Mouse (Mus musculus) ES-E14 (cell line): Measurements from ENCODE around the gene Acvr1. TPM values are rescaled to one million over a fixed set of nuclear protein-coding genes. Genes with fewer than 3 reads are reported as not detected.

Experiments
- DNase-seq: peaks from one replicate; pipeline ENCODE4 v3.0.0-alpha.2; 2013; ENCODE audit warnings: low read depth, low spot score
- H3K27ac ChIP-seq: 2 replicates; pipeline ENCODE4 v1.5.1; 2012; ENCODE audit warnings: low read depth, mild to moderate bottlenecking, low read length, moderate library complexity, mixed read lengths; ENCODE audit not compliant: poor library complexity, insufficient read depth, severe bottlenecking
- H3K36me3 ChIP-seq: 2 replicates; pipeline ENCODE4 v1.6.1; 2012; ENCODE audit warnings: mild to moderate bottlenecking, low read length, moderate library complexity, mixed read lengths; ENCODE audit not compliant: control insufficient read depth, poor library complexity, insufficient read depth, severe bottlenecking
- H3K4me1 ChIP-seq, 2 experiments: fragments of 150-350 bp in 1 of 2; sonication (generic) in 1 of 2; 2 replicates each; pipeline ENCODE4 v1.6.1; 2012; ENCODE audit warnings: low read length in 2 of 2, mild to moderate bottlenecking in 1 of 2, mixed read lengths in 1 of 2; ENCODE audit not compliant: control insufficient read depth in 2 of 2, insufficient read depth in 2 of 2, poor library complexity in 1 of 2
- H3K4me3 ChIP-seq, 2 experiments: fragments of 150-350 bp in 1 of 2; sonication (generic) in 1 of 2; 2 replicates each; pipeline ENCODE4 v1.5.1; 2012; ENCODE audit warnings: low read length in 2 of 2, low read depth in 1 of 2, mild to moderate bottlenecking in 1 of 2, mixed read lengths in 1 of 2; ENCODE audit not compliant: insufficient read depth in 1 of 2, poor library complexity in 1 of 2, severe bottlenecking in 1 of 2
- H3K9ac ChIP-seq: 2 replicates; pipeline ENCODE4 v1.6.1; 2012; ENCODE audit warnings: low read depth, mild to moderate bottlenecking, low read length, mixed read lengths; ENCODE audit not compliant: poor library complexity, insufficient read depth, severe bottlenecking
- H3K9me3 ChIP-seq: fragments of 150-350 bp; sonication (generic); 2 replicates; pipeline ENCODE4 v1.6.1; 2012; ENCODE audit warnings: low read depth, mild to moderate bottlenecking, low read length; ENCODE audit not compliant: control insufficient read depth, insufficient read depth
- CHD2 ChIP-seq: IDR thresholded peaks from 2 replicates; pipeline ENCODE4 v1.6.1; 2014; ENCODE audit warnings: mild to moderate bottlenecking, low read depth, low read length, inconsistent platforms
- HCFC1 ChIP-seq: IDR thresholded peaks from 2 replicates; pipeline ENCODE4 v1.6.1; 2012; ENCODE audit warnings: low read length, inconsistent platforms, borderline replicate concordance; ENCODE audit not compliant: insufficient read depth
- MAFK ChIP-seq: IDR thresholded peaks from 2 replicates; pipeline ENCODE4 v1.6.1; 2014; ENCODE audit warnings: mild to moderate bottlenecking, low read depth, low read length, inconsistent platforms; ENCODE audit not compliant: insufficient read depth
- ZC3H11A ChIP-seq: IDR thresholded peaks from 2 replicates; pipeline ENCODE4 v1.6.1; 2012; ENCODE audit warnings: low read depth, mild to moderate bottlenecking, inconsistent platforms, low read length, borderline replicate concordance
- ZNF384 ChIP-seq: IDR thresholded peaks from 2 replicates; pipeline ENCODE4 v1.6.1; 2012; ENCODE audit warnings: low read depth, low read length, inconsistent platforms
- in situ Hi-C, 2 experiments: fragments of 600-800 bp; cut with MboI; formaldehyde crosslinking; loops; one replicate each; pipeline ENCODE4 v1.15.1; 2025; ENCODE audit warnings: low sequenced_read_pairs in 2 of 2, inconsistent platforms in 1 of 2; ENCODE audit not compliant: unreplicated experiment in 2 of 2
- total RNA-seq: library from RNA; depleted of rRNA; stranded (reverse); fragments of 300-350 nt; gene quantifications from 2 replicates; pipeline ENCODE4 v1.2.3, GENCODE M21; 2012

Acvr1 gene
- total RNA-seq, 1 experiment = 6.6 TPM

- TF ChIP-seq ZC3H11A (no peak), CHD2 (no peak), ZNF384 (no peak), HCFC1 (no peak), MAFK (no peak)
- H3K27ac ChIP-seq = no peak overlapping the region
- H3K9ac ChIP-seq = no peak overlapping the region
- H3K9me3 ChIP-seq = no peaks in the 10 kb centered on the region
- no peaks in the 10 kb centered on the region; the same call in 1 of the 2 replicates for H3K36me3 ChIP-seq
- no peak overlapping the region for H3K4me3 ChIP-seq
- in situ Hi-C loops = no loop called here
- DNase-seq = no peak
- H3K4me1 ChIP-seq = peaks cover 0 to 16% of the 10 kb centered on the region in 2 experiments; a peak in 2 of 4 replicates
These were observed 34.6 kb downstream of the Acvr1 start for GRCm38 (mm10) chr2:58532260-58532850.

GRCm38 (mm10) chr2:58530521-58530920 lies 36.4 kb downstream of the Acvr1 start:
- Histone ChIP-seq H3K4me1 (peaks cover 0 to 15% of the 10 kb centered on the region in 2 experiments; a peak in 2 of 4 replicates), H3K9ac (no peak overlapping the region), H3K36me3 (no peaks in the 10 kb centered on the region; the same call in 1 of the 2 replicates), H3K9me3 (no peaks in the 10 kb centered on the region), H3K4me3 (no peak overlapping the region), H3K27ac (no peak overlapping the region)
- in situ Hi-C loops = no loop called here
- no peak for DNase-seq
- TF ChIP-seq ZC3H11A = no peak
- no peak for TF ChIP-seq ZNF384
- no peak for TF ChIP-seq CHD2
- no peak for TF ChIP-seq HCFC1
- no peak for TF ChIP-seq MAFK

- Histone ChIP-seq H3K4me3 (no peak overlapping the region), H3K4me1 (peaks cover 0 to 15% of the 10 kb centered on the region in 2 experiments; a peak in 2 of 4 replicates), H3K9me3 (no peaks in the 10 kb centered on the region), H3K36me3 (no peaks in the 10 kb centered on the region), H3K9ac (no peak overlapping the region), H3K27ac (no peak overlapping the region)
- no peak for TF ChIP-seq ZNF384
- TF ChIP-seq MAFK = peak; percentile 64; the same call in 1 of the 2 replicates
- DNase-seq = no peak
- in situ Hi-C loops = no loop called here
These were observed 37.0 kb downstream of the Acvr1 start for GRCm38 (mm10) chr2:58529860-58530440.

DNA sequence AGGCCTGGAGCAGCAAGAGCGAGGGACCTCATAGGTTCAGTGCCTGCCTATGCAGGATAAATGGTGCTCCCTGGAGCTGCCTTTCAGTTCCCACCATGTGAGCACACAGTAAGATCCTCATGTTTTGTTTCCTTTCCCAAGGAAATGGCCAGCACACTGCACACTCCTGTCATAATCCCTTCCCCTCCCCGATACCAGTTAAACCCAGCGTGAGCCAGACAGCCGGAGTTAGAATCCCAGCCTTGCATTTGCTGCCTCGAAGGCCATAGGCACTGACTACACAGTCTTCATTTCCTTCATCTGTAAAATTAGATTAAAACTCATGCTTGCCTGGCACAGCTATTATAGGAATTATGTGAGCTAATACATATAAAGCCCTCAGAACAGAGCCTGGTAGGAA lies 37.6 kb downstream of the Acvr1 start:
- H3K27ac ChIP-seq = no peak overlapping the region
- no peak for DNase-seq
- no peaks in the 10 kb centered on the region for H3K36me3 ChIP-seq
- no peak overlapping the region for H3K9ac ChIP-seq
- H3K4me3 ChIP-seq = no peak overlapping the region
- TF ChIP-seq ZC3H11A = no peak
- TF ChIP-seq HCFC1 = no peak
- no peak for TF ChIP-seq CHD2
- TF ChIP-seq ZNF384 = no peak
- no peak for TF ChIP-seq MAFK
- no peaks in the 10 kb centered on the region for H3K9me3 ChIP-seq
- in situ Hi-C loops = no loop called here
- peaks cover 0 to 14% of the 10 kb centered on the region in 2 experiments; a peak in 2 of 4 replicates for H3K4me1 ChIP-seq

- Histone ChIP-seq H3K27ac (no peak overlapping the region), H3K36me3 (no peaks in the 10 kb centered on the region), H3K9me3 (no peaks in the 10 kb centered on the region), H3K9ac (no peak overlapping the region), H3K4me3 (no peak overlapping the region), H3K4me1 (peaks cover 0 to 4% of the 10 kb centered on the region in 2 experiments; a peak in 2 of 4 replicates)
- DNase-seq = no peak
- in situ Hi-C loops = no loop called here
- TF ChIP-seq ZC3H11A (no peak), MAFK (no peak), ZNF384 (no peak), HCFC1 (no peak), CHD2 (no peak)
These were observed 39.2 kb downstream of the Acvr1 start for GRCm38 (mm10) chr2:58527786-58528185.
